Mouse (Mus musculus) kidney, embryonic 16.5 days (tissue): ENCODE measurements around the gene Slc4a1. TPM values are rescaled to one million over a fixed set of nuclear protein-coding genes. Genes with fewer than 3 reads are reported as not detected.

Experiments used
- ATAC-seq: fragments of 200-750 bp; cut with Nextera tagmentation; 2 replicates; pipeline ENCODE4 v1.8.0; 2017; ENCODE audit warnings: moderate TSS enrichment; ENCODE audit not compliant: low FRiP score, low TSS enrichment
- H3K27ac ChIP-seq: fragments of 300-500 bp; sonication (generic); 2 replicates; pipeline ENCODE4 v1.5.1; 2014; ENCODE audit warnings: low read length
- H3K27me3 ChIP-seq: fragments of 300-500 bp; sonication (generic); 2 replicates; pipeline ENCODE4 v1.6.1; 2014; ENCODE audit warnings: low read length, control low read depth, mixed read lengths; ENCODE audit not compliant: insufficient read depth
- H3K36me3 ChIP-seq: fragments of 300-500 bp; sonication (generic); 2 replicates; pipeline ENCODE4 v1.6.1; 2014; ENCODE audit warnings: low read length, control low read depth, mixed read lengths; ENCODE audit not compliant: insufficient read depth
- H3K4me1 ChIP-seq: fragments of 300-500 bp; sonication (generic); 2 replicates; pipeline ENCODE4 v1.6.1; 2014; ENCODE audit warnings: low read length, control low read depth, mixed read lengths; ENCODE audit not compliant: insufficient read depth
- H3K4me2 ChIP-seq: fragments of 300-500 bp; sonication (generic); replicated peaks from 2 replicates; pipeline ENCODE4 v1.6.1; 2014; ENCODE audit warnings: low read depth, low read length
- H3K4me3 ChIP-seq: fragments of 300-500 bp; sonication (generic); 2 replicates; pipeline ENCODE4 v1.5.1; 2014; ENCODE audit warnings: mild to moderate bottlenecking, low read length
- H3K9ac ChIP-seq: fragments of 300-500 bp; sonication (generic); replicated peaks from 2 replicates; pipeline ENCODE4 v1.6.1; 2014; ENCODE audit warnings: low read length
- H3K9me3 ChIP-seq: fragments of 300-500 bp; sonication (generic); 2 replicates; pipeline ENCODE4 v1.6.1; 2016; ENCODE audit warnings: low read length, control low read depth
- WGBS: fragments of 180-500 bp; shearing (Covaris S2); extraction: QIAGEN DNeasy Blood & Tissue Kit; methylation state at CpG from one replicate; pipeline ENCODE4 v1.1.7; 2014; 5-methylcytosine and 5-hydroxymethylcytosine counted together
- polyA plus RNA-seq: library from polyadenylated mRNA; unstranded; fragments of >200 nt; fragmentation: Nextera tagmentation; extraction: Ambion mirVana; gene quantifications from 2 replicates; pipeline ENCODE4 v1.2.1, GENCODE M21; 2015

The Slc4a1 gene
- polyA plus RNA-seq, 1 experiment from 2014 or later, result 9.0 TPM

GRCm38 (mm10) chr11:102376196-102376835 is 10.3 kb upstream of the Slc4a1 start:
- H3K9ac ChIP-seq, result peak overlapping the region; percentile 33
- peaks cover 4% of the 10 kb centered on the region; the same call in 1 of the 2 replicates for H3K9me3 ChIP-seq
- ATAC-seq, result no peak
- H3K4me1 ChIP-seq, result peaks cover 17% of the 10 kb centered on the region
- WGBS, result 22% methylated on average over 8 of the region's 8 CpGs
- no peaks in the 10 kb centered on the region for H3K36me3 ChIP-seq
- peak overlapping the region; percentile 23 for H3K4me3 ChIP-seq
- H3K27ac ChIP-seq, result no peak overlapping the region
- 0 out of 2 replicates have a peak, but pooled peaks cover 4% of the 10 kb centered on the region for H3K27me3 ChIP-seq
- peak overlapping the region; percentile 47 for H3K4me2 ChIP-seq

DNA sequence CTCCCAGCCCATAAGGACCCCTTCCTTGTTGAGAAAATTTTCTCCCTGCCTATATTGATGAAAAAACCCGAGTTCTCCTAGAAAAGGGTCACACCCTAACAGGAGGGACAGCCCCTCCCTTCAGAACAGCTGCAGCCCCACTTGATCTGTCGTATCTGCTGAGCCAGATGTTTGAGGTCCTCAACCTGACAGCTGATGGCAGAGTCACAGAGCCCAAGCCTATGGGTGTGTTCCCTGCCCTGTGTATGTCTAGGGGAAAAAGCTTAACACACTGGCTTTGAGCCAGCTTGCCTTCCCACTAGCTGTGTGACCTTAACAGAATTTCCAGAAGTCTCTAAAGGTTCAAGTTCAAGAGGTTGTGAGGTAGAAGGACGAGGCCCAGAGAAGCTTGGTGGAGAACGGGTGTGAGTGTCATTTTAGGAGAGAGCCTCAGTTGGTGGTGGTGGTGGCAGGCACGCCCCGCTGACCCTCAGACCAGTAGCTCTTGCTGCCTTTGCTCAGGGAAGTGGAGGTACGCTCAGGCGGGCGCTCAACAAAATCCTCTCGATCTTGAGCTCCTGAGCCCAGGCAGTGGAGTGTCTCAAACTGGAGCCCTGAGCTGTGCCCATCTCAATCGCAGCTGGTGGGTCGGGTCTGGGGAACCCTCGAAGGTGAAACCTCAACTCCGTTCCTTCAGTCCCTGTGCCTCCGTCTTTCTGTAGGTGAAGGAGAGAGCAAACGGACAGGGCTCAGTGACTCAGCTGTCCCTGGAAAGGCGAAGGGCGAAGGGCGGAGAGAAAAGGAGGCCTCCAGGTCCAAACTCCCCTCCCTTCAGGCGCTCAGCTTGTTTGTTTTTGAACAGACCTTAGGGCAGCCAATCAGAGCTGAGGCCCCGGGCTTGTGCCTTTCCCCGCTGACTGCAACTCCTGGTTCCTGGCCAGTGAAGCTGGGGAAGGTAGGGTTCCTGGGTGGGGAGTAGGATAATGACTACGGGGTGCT is 9.5 kb upstream of the Slc4a1 start:
- 3% methylated on average over 23 of the region's 23 CpGs for WGBS
- peak overlapping the region; percentile 70 for H3K27ac ChIP-seq
- peak overlapping the region; percentile 59 for H3K9ac ChIP-seq
- H3K27me3 ChIP-seq, result 0 out of 2 replicates have a peak, but pooled peaks cover 4% of the 10 kb centered on the region
- peak overlapping the region; percentile 23 for H3K4me3 ChIP-seq
- peaks cover 17% of the 10 kb centered on the region for H3K4me1 ChIP-seq
- peaks cover 4% of the 10 kb centered on the region; the same call in 1 of the 2 replicates for H3K9me3 ChIP-seq
- peak overlapping the region; percentile 47 for H3K4me2 ChIP-seq
- peak; percentile 90 for ATAC-seq
- no peaks in the 10 kb centered on the region for H3K36me3 ChIP-seq

- Histone ChIP-seq H3K27me3 (0 out of 2 replicates have a peak, but pooled peaks cover 4% of the 10 kb centered on the region), H3K36me3 (no peaks in the 10 kb centered on the region), H3K4me3 (no peak overlapping the region), H3K4me2 (no peak overlapping the region), H3K9me3 (peaks cover 4% of the 10 kb centered on the region; the same call in 1 of the 2 replicates), H3K27ac (no peak overlapping the region), H3K9ac (no peak overlapping the region), H3K4me1 (peaks cover 22% of the 10 kb centered on the region)
- WGBS, result 85% methylated on average over 7 of the region's 7 CpGs
- ATAC-seq, result no peak
Measured at GRCm38 (mm10) chr11:102374108-102374725, 8.2 kb upstream of the Slc4a1 start.

DNA sequence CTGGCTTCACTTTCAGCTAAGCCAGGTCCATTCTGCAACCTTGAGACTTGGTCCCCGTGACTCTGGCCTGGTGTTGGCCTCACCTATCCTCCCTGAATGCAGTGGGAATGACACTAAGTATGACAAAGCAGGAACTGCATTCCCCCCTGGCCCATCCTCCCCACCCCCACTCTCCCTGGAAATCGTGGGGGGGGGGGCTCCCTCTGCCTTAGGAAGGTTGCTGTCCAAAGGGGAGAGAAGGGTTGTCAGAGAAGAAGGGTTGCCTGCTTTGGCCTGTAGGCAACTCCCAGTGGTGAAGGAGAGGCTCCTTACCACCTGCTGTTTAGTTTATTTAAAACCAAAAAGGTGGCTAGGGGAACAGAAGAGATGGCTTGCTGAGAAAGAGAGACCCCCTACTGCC is 7.6 kb upstream of the Slc4a1 start:
- peaks cover 25% of the 10 kb centered on the region for H3K4me1 ChIP-seq
- H3K4me2 ChIP-seq, result no peak overlapping the region
- 33% methylated on average over 2 of the region's 2 CpGs for WGBS
- H3K9ac ChIP-seq, result no peak overlapping the region
- H3K36me3 ChIP-seq, result no peaks in the 10 kb centered on the region
- H3K9me3 ChIP-seq, result no peaks in the 10 kb centered on the region
- ATAC-seq, result no peak
- no peak overlapping the region for H3K27ac ChIP-seq
- no peak overlapping the region for H3K4me3 ChIP-seq
- 0 out of 2 replicates have a peak, but pooled peaks cover 4% of the 10 kb centered on the region for H3K27me3 ChIP-seq

DNA sequence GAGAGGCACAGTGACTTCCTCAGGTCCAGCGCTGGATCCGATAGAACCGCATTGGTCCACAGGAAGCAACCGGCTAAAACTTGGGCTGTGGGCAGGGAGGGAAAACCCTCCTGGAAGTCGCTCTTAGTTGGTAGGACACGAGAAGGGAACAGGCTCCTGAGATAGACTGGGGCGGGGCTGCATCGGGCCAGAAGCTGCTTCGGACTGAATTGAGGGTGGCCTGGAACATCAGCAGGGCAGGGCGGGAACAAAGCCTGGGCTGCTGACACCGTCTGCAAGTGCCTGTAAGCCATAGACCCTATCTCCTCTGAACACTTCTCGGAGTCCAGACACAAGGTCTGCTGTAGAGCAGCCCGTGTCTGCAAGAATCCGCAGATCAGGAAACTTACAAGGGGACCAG is 6.9 kb upstream of the Slc4a1 start:
- ATAC-seq, result no peak
- Histone ChIP-seq H3K4me2 (no peak overlapping the region), H3K27ac (no peak overlapping the region), H3K27me3 (0 out of 2 replicates have a peak, but pooled peaks cover 4% of the 10 kb centered on the region), H3K4me3 (no peak overlapping the region), H3K9ac (no peak overlapping the region), H3K36me3 (no peaks in the 10 kb centered on the region), H3K9me3 (no peaks in the 10 kb centered on the region), H3K4me1 (peaks cover 25% of the 10 kb centered on the region)
- 44% methylated on average over 14 of the region's 14 CpGs for WGBS

DNA sequence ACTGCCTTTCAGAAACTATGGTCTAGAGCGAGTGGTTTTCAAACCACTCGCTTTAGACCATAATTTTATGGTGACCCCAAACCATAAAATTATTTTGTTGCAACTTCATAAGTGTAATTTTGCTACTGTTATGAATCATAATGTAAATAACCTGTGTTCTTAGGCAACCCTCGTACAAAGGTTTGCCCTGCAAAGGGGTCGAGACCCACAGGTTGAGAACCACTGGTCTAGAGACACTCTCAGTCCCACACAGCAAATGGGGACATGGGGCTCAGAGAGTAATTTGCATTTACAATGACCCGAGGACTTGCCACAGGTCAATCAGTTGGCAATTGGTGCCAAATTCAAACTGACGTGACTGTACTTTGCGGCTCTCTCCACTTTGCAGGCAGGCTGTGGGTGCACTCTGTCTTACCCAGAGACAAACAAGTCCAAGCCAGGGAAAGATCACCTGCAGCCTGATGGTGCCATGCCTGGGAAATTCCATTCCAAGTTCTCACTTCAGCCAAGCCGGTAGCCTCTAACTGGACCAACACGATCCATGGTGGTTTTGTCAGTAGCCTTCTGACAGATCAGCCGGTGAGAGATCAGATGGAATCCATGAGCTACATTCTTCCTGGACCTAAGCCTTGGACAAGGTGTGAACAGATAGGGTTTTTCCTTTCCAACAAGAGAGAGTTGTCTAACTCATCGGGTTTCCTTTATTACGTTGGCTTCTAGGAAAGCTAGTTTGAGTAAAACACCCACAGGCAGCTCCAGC is 6.1 kb upstream of the Slc4a1 start:
- WGBS, result 81% methylated on average over 12 of the region's 12 CpGs

DNA sequence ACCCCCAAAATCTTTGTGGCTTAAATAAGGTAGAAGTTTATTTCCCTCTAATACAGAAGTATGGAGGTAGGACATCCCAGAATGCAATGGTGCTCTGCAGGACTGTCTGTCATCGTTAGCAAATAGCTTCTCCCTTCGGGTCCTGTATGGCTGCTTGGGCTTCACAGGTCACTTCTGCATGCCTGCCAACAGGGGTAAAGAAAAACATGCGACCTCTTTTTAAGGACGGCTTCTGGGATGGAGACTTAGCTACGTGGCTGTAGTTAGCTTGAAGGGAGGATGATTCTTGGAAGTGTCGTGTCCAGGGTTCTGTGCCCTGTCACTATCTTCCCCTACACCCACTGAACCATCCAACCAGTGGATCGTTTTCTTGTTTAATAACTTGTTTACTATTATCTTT is 4.3 kb upstream of the Slc4a1 start:
- Histone ChIP-seq H3K4me3 (no peak overlapping the region), H3K4me1 (peaks cover 11% of the 10 kb centered on the region), H3K36me3 (no peaks in the 10 kb centered on the region), H3K9me3 (no peaks in the 10 kb centered on the region), H3K4me2 (no peak overlapping the region), H3K9ac (no peak overlapping the region), H3K27me3 (0 out of 2 replicates have a peak, but pooled peaks cover 4% of the 10 kb centered on the region), H3K27ac (no peak overlapping the region)
- 45% methylated on average over 7 of the region's 7 CpGs for WGBS
- no peak for ATAC-seq

More for the DNA sequence above, 6.1 kb upstream of the Slc4a1 start:
- Histone ChIP-seq H3K36me3 (no peaks in the 10 kb centered on the region), H3K27ac (no peak overlapping the region), H3K9me3 (no peaks in the 10 kb centered on the region), H3K4me1 (peaks cover 25% of the 10 kb centered on the region), H3K9ac (no peak overlapping the region), H3K27me3 (0 out of 2 replicates have a peak, but pooled peaks cover 4% of the 10 kb centered on the region), H3K4me2 (no peak overlapping the region), H3K4me3 (no peak overlapping the region)
- no peak for ATAC-seq

DNA sequence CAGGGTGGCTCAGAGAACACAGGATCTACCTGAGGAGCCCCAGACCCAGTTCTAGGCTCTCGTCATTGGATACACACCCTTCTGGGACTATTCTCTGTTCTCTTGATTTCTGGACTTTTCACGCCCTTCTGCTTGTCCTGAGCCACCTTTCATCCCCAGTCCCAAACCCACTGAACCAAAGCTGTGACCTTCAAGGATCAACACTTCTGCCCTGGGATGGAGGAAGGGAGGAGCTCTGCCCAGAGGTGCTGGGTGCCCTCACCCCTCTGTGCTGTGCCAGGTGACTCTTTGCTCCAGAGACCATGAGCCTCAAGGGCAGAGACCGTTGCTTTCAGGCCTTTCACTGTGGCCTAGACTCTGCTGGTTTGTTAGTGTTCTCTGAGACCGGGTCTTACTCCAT is 3.3 kb upstream of the Slc4a1 start:
- Histone ChIP-seq H3K36me3 (no peaks in the 10 kb centered on the region), H3K4me1 (0 out of 2 replicates have a peak, but pooled peaks cover 8% of the 10 kb centered on the region), H3K9ac (no peak overlapping the region), H3K27me3 (0 out of 2 replicates have a peak, but pooled peaks cover 4% of the 10 kb centered on the region), H3K4me3 (no peak overlapping the region), H3K27ac (no peak overlapping the region), H3K9me3 (no peaks in the 10 kb centered on the region), H3K4me2 (no peak overlapping the region)
- WGBS, result 41% methylated on average over 4 of the region's 4 CpGs
- no peak for ATAC-seq

- Histone ChIP-seq H3K36me3 (no peaks in the 10 kb centered on the region), H3K4me2 (no peak overlapping the region), H3K4me1 (0 out of 2 replicates have a peak, but pooled peaks cover 8% of the 10 kb centered on the region), H3K9me3 (no peaks in the 10 kb centered on the region), H3K4me3 (no peak overlapping the region), H3K27me3 (0 out of 2 replicates have a peak, but pooled peaks cover under 1% of the 10 kb centered on the region), H3K27ac (no peak overlapping the region), H3K9ac (no peak overlapping the region)
- WGBS, result 80% methylated on average over 5 of the region's 5 CpGs
- ATAC-seq, result no peak
Measured at GRCm38 (mm10) chr11:102368347-102368746, 2.3 kb upstream of the Slc4a1 start.
